Mouse (Mus musculus): ENCODE data around the gene Mmd2. TPM values are rescaled to one million over a fixed set of nuclear protein-coding genes. Genes with fewer than 3 reads are reported as not detected.

Mmd2 gene
- total RNA-seq, 2 experiments from 2014 or later = not detected

GRCm38 (mm10) chr5:142614513-142614912, 5.9 kb upstream of the Mmd2 start:
- intact Hi-C loops (cut with DNase I) = no loop called here
- no peak for DNase-seq

GRCm38 (mm10) chr5:142610362-142610761, 1.8 kb upstream of the Mmd2 start:
- no peak for DNase-seq
- intact Hi-C loops (cut with DNase I) = no loop called here

GRCm38 (mm10) chr5:142608989-142609325, 357 bp upstream of the Mmd2 start:
- DNase-seq = no peak
- intact Hi-C loops (cut with DNase I) = no loop called here

GRCm38 (mm10) chr5:142605288-142605687, 3.3 kb downstream of the Mmd2 start:
- intact Hi-C loops (cut with DNase I) = no loop called here
- no peak for DNase-seq

GRCm38 (mm10) chr5:142604379-142604778, 4.2 kb downstream of the Mmd2 start:
- DNase-seq = no peak

GRCm38 (mm10) chr5:142597648-142598390, 10.8 kb downstream of the Mmd2 start:
- intact Hi-C loops (cut with DNase I) = no loop called here
- DNase-seq = no peak

More at GRCm38 (mm10) chr5:142604379-142604778, 4.2 kb downstream of the Mmd2 start:
- intact Hi-C loops (cut with DNase I) = no loop called here

GRCm38 (mm10) chr5:142596723-142597122, 11.9 kb downstream of the Mmd2 start:
- DNase-seq = no peak
- intact Hi-C loops (cut with DNase I) = no loop called here

GRCm38 (mm10) chr5:142595698-142596097, 12.9 kb downstream of the Mmd2 start:
- intact Hi-C loops (cut with DNase I) = no loop called here
- no peak for DNase-seq

- no peak for DNase-seq
- intact Hi-C loops (cut with DNase I) = no loop called here
These were observed 17.5 kb downstream of the Mmd2 start for GRCm38 (mm10) chr5:142590953-142591616.

- intact Hi-C loops (cut with DNase I) = loop anchor here (5.0 kb wide), 1 partner anchor 134 kb away; no protein-coding TSS in a partner anchor
- DNase-seq = no peak
These were observed 24.9 kb downstream of the Mmd2 start for GRCm38 (mm10) chr5:142583616-142584126.

GRCm38 (mm10) chr5:142581517-142581916, 27.1 kb downstream of the Mmd2 start:
- intact Hi-C loops (cut with DNase I) = loop anchor here (5.0 kb wide), 1 partner anchor 136 kb away; no protein-coding TSS in a partner anchor

GRCm38 (mm10) chr5:142578192-142578591, 30.4 kb downstream of the Mmd2 start:
- intact Hi-C loops (cut with DNase I) = no loop called here
- no peak for DNase-seq

More at GRCm38 (mm10) chr5:142581517-142581916, 27.1 kb downstream of the Mmd2 start:
- peak in 1 of 2 experiments; percentile 19 for DNase-seq

GRCm38 (mm10) chr5:142576832-142577231, 31.8 kb downstream of the Mmd2 start:
- DNase-seq = peak; percentile 18 to 23
- intact Hi-C loops (cut with DNase I) = no loop called here

- intact Hi-C loops (cut with DNase I) = no loop called here
These were observed 34.1 kb downstream of the Mmd2 start for GRCm38 (mm10) chr5:142574323-142575057.

GRCm38 (mm10) chr5:142564606-142565005, 44.0 kb downstream of the Mmd2 start:
- DNase-seq = no peak
- intact Hi-C loops (cut with DNase I) = no loop called here

More at GRCm38 (mm10) chr5:142574323-142575057, 34.1 kb downstream of the Mmd2 start:
- no peak for DNase-seq

GRCm38 (mm10) chr5:142560261-142560660, 48.3 kb downstream of the Mmd2 start:
- intact Hi-C loops (cut with DNase I) = no loop called here
- DNase-seq = no peak

GRCm38 (mm10) chr5:142557397-142558067, 51.1 kb downstream of the Mmd2 start:
- intact Hi-C loops (cut with DNase I) = loop anchor here (5.0 kb wide), 2 partner anchors 65 to 160 kb away; no protein-coding TSS in a partner anchor
- peak; percentile 66 to 70 for DNase-seq

- DNase-seq = no peak
- intact Hi-C loops (cut with DNase I) = loop anchor here (5.0 kb wide), 2 partner anchors 66 to 161 kb away; no protein-coding TSS in a partner anchor
These were observed 51.9 kb downstream of the Mmd2 start for GRCm38 (mm10) chr5:142556721-142557120.

- no peak for DNase-seq
- intact Hi-C loops (cut with DNase I) = loop anchor here (5.0 kb wide), 2 partner anchors 66 to 161 kb away; no protein-coding TSS in a partner anchor
These were observed 52.7 kb downstream of the Mmd2 start for GRCm38 (mm10) chr5:142555866-142556265.

Measured in gastrocnemius, postnatal 36 days (tissue).